Mouse (Mus musculus) stomach, postnatal 0 days (tissue): Measurements from ENCODE around the gene Nedd9. TPM values are rescaled to one million over a fixed set of nuclear protein-coding genes. Genes with fewer than 3 reads are reported as not detected.

ENCODE experiments used
- ATAC-seq: fragments of 200-750 bp; cut with Nextera tagmentation; 2 replicates; pipeline ENCODE4 v1.8.0; 2017; ENCODE audit not compliant: low FRiP score, low TSS enrichment
- DNase-seq: peaks from one replicate; pipeline ENCODE4 v3.0.0-alpha.2; 2016; ENCODE audit warnings: low spot score
- H3K27ac ChIP-seq: fragments of 300-500 bp; sonication (generic); replicated peaks from 2 replicates; pipeline ENCODE4 v1.5.1; 2014; ENCODE audit warnings: mild to moderate bottlenecking, control low read depth
- H3K27me3 ChIP-seq: fragments of 300-500 bp; sonication (generic); 2 replicates; pipeline ENCODE4 v1.6.1; 2014; ENCODE audit warnings: low read length; ENCODE audit not compliant: control insufficient read depth, insufficient read depth
- H3K36me3 ChIP-seq: fragments of 300-500 bp; sonication (generic); 2 replicates; pipeline ENCODE4 v1.6.1; 2014; ENCODE audit warnings: low read length, mixed read lengths; ENCODE audit not compliant: control insufficient read depth, insufficient read depth
- H3K4me1 ChIP-seq: fragments of 300-500 bp; sonication (generic); replicated peaks from 2 replicates; pipeline ENCODE4 v1.6.1; 2014; ENCODE audit warnings: antibody characterized with exemption; ENCODE audit not compliant: control insufficient read depth, insufficient read depth
- H3K4me2 ChIP-seq: fragments of 300-500 bp; sonication (generic); replicated peaks from 2 replicates; pipeline ENCODE4 v1.6.1; 2014; ENCODE audit warnings: low read depth, mild to moderate bottlenecking, control low read depth, moderate library complexity
- H3K4me3 ChIP-seq: fragments of 300-500 bp; sonication (generic); 2 replicates; pipeline ENCODE4 v1.5.1; 2014; ENCODE audit warnings: low read depth, low read length, control low read depth
- H3K9ac ChIP-seq: fragments of 300-500 bp; sonication (generic); 2 replicates; pipeline ENCODE4 v1.6.1; 2014; ENCODE audit warnings: mild to moderate bottlenecking, low read length, control low read depth, mixed read lengths
- H3K9me3 ChIP-seq: fragments of 300-500 bp; sonication (generic); 2 replicates; pipeline ENCODE4 v1.6.1; 2016; ENCODE audit warnings: low read length; ENCODE audit not compliant: control insufficient read depth
- CTCF ChIP-seq: IDR thresholded peaks from 2 replicates; pipeline ENCODE4 v1.5.1; 2016; ENCODE audit warnings: antibody characterized with exemption, low read depth, mild to moderate bottlenecking, moderate library complexity
- EP300 ChIP-seq: optimal IDR thresholded peaks from 2 replicates; pipeline ENCODE3; 2016; ENCODE audit warnings: antibody characterized with exemption
- WGBS: fragments of 180-500 bp; shearing (Covaris S2); extraction: QIAGEN DNeasy Blood & Tissue Kit; methylation state at CpG from one replicate; pipeline ENCODE4 v1.1.7; 2014; 5-methylcytosine and 5-hydroxymethylcytosine counted together
- polyA plus RNA-seq: library from polyadenylated mRNA; unstranded; fragments of >200 nt; fragmentation: Nextera tagmentation; extraction: Ambion mirVana; gene quantifications from 2 replicates; pipeline ENCODE4 v1.2.1, GENCODE M21; 2015

Gene Nedd9
- polyA plus RNA-seq, 1 experiment from 2014 or later: 17.1 TPM

- Histone ChIP-seq H3K9ac (no peak overlapping the region), H3K4me1 (no peaks in the 10 kb centered on the region), H3K27me3 (no peaks in the 10 kb centered on the region), H3K4me2 (no peak overlapping the region), H3K36me3 (no peaks in the 10 kb centered on the region), H3K4me3 (no peak overlapping the region), H3K9me3 (no peaks in the 10 kb centered on the region), H3K27ac (no peak overlapping the region)
- ATAC-seq: no peak
- DNase-seq: no peak
- TF ChIP-seq CTCF (no peak), EP300 (no peak)
- 90% methylated on average over 5 of the region's 5 CpGs for WGBS
These were observed 82.2 kb downstream of the Nedd9 start for GRCm38 (mm10) chr13:41405009-41405408.

- TF ChIP-seq CTCF (no peak), EP300 (no peak)
- no peaks in the 10 kb centered on the region for H3K4me1 ChIP-seq
- no peaks in the 10 kb centered on the region for H3K36me3 ChIP-seq
- ATAC-seq (peak; percentile 99), DNase-seq (peak; percentile 83)
- no peak overlapping the region for H3K9ac ChIP-seq
- 40% methylated on average over 6 of the region's 6 CpGs for WGBS
- H3K9me3 ChIP-seq: no peaks in the 10 kb centered on the region
- H3K4me3 ChIP-seq: no peak overlapping the region
- 0 out of 2 replicates have a peak overlapping the region, but pooled peaks have one; percentile 49 for H3K27ac ChIP-seq
- no peak overlapping the region for H3K4me2 ChIP-seq
- no peaks in the 10 kb centered on the region for H3K27me3 ChIP-seq
These were observed 83.3 kb downstream of the Nedd9 start for GRCm38 (mm10) chr13:41403838-41404237.

GRCm38 (mm10) chr13:41402441-41403003 lies 84.6 kb downstream of the Nedd9 start:
- Histone ChIP-seq H3K4me2 (no peak overlapping the region), H3K9ac (no peak overlapping the region), H3K4me3 (no peak overlapping the region), H3K36me3 (no peaks in the 10 kb centered on the region), H3K4me1 (no peaks in the 10 kb centered on the region), H3K27me3 (no peaks in the 10 kb centered on the region), H3K27ac (no peak overlapping the region), H3K9me3 (no peaks in the 10 kb centered on the region)
- WGBS: 51% methylated on average over 6 of the region's 6 CpGs
- ATAC-seq (no peak), DNase-seq (no peak)
- no peak for TF ChIP-seq CTCF
- TF ChIP-seq EP300: no peak

GRCm38 (mm10) chr13:41401775-41402174 lies 85.4 kb downstream of the Nedd9 start:
- DNase-seq (no peak), ATAC-seq (no peak)
- no peak for TF ChIP-seq CTCF
- Histone ChIP-seq H3K4me3 (no peak overlapping the region), H3K9me3 (no peaks in the 10 kb centered on the region), H3K27me3 (no peaks in the 10 kb centered on the region), H3K4me2 (no peak overlapping the region), H3K36me3 (no peaks in the 10 kb centered on the region), H3K9ac (no peak overlapping the region), H3K4me1 (no peaks in the 10 kb centered on the region), H3K27ac (no peak overlapping the region)
- WGBS: 55% methylated on average over 5 of the region's 6 CpGs

GRCm38 (mm10) chr13:41400289-41400688 lies 86.9 kb downstream of the Nedd9 start:
- Histone ChIP-seq H3K9ac (no peak overlapping the region), H3K36me3 (no peaks in the 10 kb centered on the region), H3K4me1 (no peaks in the 10 kb centered on the region), H3K4me3 (no peak overlapping the region), H3K9me3 (no peaks in the 10 kb centered on the region), H3K4me2 (no peak overlapping the region), H3K27me3 (no peaks in the 10 kb centered on the region), H3K27ac (no peak overlapping the region)
- TF ChIP-seq CTCF (no peak), EP300 (no peak)
- 44% methylated on average over 3 of the region's 3 CpGs for WGBS
- ATAC-seq (no peak), DNase-seq (no peak)

GRCm38 (mm10) chr13:41392191-41392590 lies 95.0 kb downstream of the Nedd9 start:
- WGBS: 54% methylated on average over 2 of the region's 2 CpGs
- ATAC-seq: no peak
- H3K9me3 ChIP-seq: no peaks in the 10 kb centered on the region

More at GRCm38 (mm10) chr13:41392191-41392590, 95.0 kb downstream of the Nedd9 start:
- Histone ChIP-seq H3K27ac (no peak overlapping the region), H3K27me3 (no peaks in the 10 kb centered on the region), H3K4me1 (no peaks in the 10 kb centered on the region), H3K36me3 (no peaks in the 10 kb centered on the region), H3K4me3 (no peak overlapping the region), H3K9ac (no peak overlapping the region), H3K4me2 (no peak overlapping the region)
- TF ChIP-seq EP300: no peak
- no peak for DNase-seq
